In genomic region chr2:35060897-35061296, GRCm38 (mm10) we compare ENCODE assay signal across 25 mouse cellular contexts. TPM values are rescaled to one million over a fixed set of nuclear protein-coding genes. Genes with fewer than 3 reads are reported as not detected.
DNase-seq lines count a peak whose midpoint lies in the region; ATAC-seq and TF ChIP-seq lines count a peak whose summit lies in the region.
"Had no signal": no experiment of that assay in that cellular context is flagged by ENCODE, and none has a peak within 500 bp of the region (broad histone marks: within the 10 kb centered on the region; RNA-seq: fewer than 3 reads in every experiment).

No protein-coding gene starts in this region.

- no peaks in the 10 kb centered on the region for H3K9me3 ChIP-seq in kidney, postnatal 0 days (replicated peaks; ENCODE audit: low read length)
- no peaks in the 10 kb centered on the region for H3K9me3 ChIP-seq in lung, embryonic 16.5 days (ENCODE audit: control insufficient read depth, low read length)
- no peaks in the 10 kb centered on the region for H3K9me3 ChIP-seq in liver, embryonic 13.5 days (replicated peaks)
- H3K9me3 ChIP-seq in liver, postnatal 0 days (ENCODE audit: low read length): no peaks in the 10 kb centered on the region
- H3K9me3 ChIP-seq: embryonic facial prominence, embryonic 15.5 days; forebrain, embryonic 12.5 days; heart, embryonic 15.5 days had no signal

- ATAC-seq in kidney, postnatal 0 days (replicated peaks; ENCODE audit: low FRiP score, low read depth): no peak
- no peak for ATAC-seq in lung, embryonic 16.5 days (ENCODE audit: low read depth)
- no peak for ATAC-seq in liver, embryonic 13.5 days (ENCODE audit: low read depth)
- no peak for ATAC-seq in liver, postnatal 0 days
- ATAC-seq: activated CD4-positive, CD25-positive, alpha-beta regulatory T cell, adult 4 months; forebrain, embryonic 16.5 days; Patski had no signal

- DNase-seq in kidney, postnatal 0 days (ENCODE audit: low spot score): peak; percentile 48
- DNase-seq in kidney, postnatal 10 days: no peak
- DNase-seq in lung, adult 18-20 months: no peak
- no peak for DNase-seq in liver, embryonic 13.5 days
- no peak for DNase-seq in liver, postnatal 0 days
- no peak for DNase-seq in retina, embryonic 14.5 days (ENCODE audit: low spot score)
- DNase-seq in cerebellum, adult 9-10 months: no peak
- DNase-seq: adrenal gland, postnatal 25 days; cerebellum, adult 18-20 months; cerebellum, postnatal 14 days; embryo, embryonic 11 days; gastrocnemius, postnatal 14 days; heart, adult 2 months; heart, postnatal 14 days had no signal

- no peak overlapping the region for H3K27ac ChIP-seq in kidney, postnatal 0 days
- 0 out of 2 replicates have a peak overlapping the region, but pooled peaks have one; percentile 13 for H3K27ac ChIP-seq in lung, embryonic 16.5 days (ENCODE audit: low read length)
- peak overlapping the region; percentile 47 for H3K27ac ChIP-seq in liver, embryonic 13.5 days
- H3K27ac ChIP-seq in liver, postnatal 0 days (ENCODE audit: low read depth): peak overlapping the region; percentile 76
- H3K27ac ChIP-seq: embryonic facial prominence, embryonic 15.5 days; forebrain, embryonic 12.5 days; heart, adult 2 months; heart, embryonic 15.5 days; hindbrain, embryonic 14.5 days had no signal

- H3K36me3 ChIP-seq in kidney, postnatal 0 days (ENCODE audit: insufficient read depth, low read length): no peaks in the 10 kb centered on the region
- H3K36me3 ChIP-seq in lung, embryonic 16.5 days (ENCODE audit: control insufficient read depth, insufficient read depth, low read length): no peaks in the 10 kb centered on the region
- no peaks in the 10 kb centered on the region for H3K36me3 ChIP-seq in liver, embryonic 13.5 days
- no peaks in the 10 kb centered on the region for H3K36me3 ChIP-seq in liver, postnatal 0 days (replicated peaks; ENCODE audit: insufficient read depth, low read length)
- H3K36me3 ChIP-seq: embryonic facial prominence, embryonic 15.5 days; forebrain, embryonic 12.5 days; heart, embryonic 15.5 days had no signal

- no peaks in the 10 kb centered on the region for H3K27me3 ChIP-seq in kidney, postnatal 0 days (ENCODE audit: insufficient read depth, low read length)
- no peaks in the 10 kb centered on the region for H3K27me3 ChIP-seq in lung, embryonic 16.5 days (ENCODE audit: control insufficient read depth, insufficient read depth, low read depth, low read length)
- no peaks in the 10 kb centered on the region for H3K27me3 ChIP-seq in liver, embryonic 13.5 days
- no peaks in the 10 kb centered on the region for H3K27me3 ChIP-seq in liver, postnatal 0 days (ENCODE audit: insufficient read depth, low read length)
- H3K27me3 ChIP-seq: embryonic facial prominence, embryonic 15.5 days; forebrain, embryonic 12.5 days; heart, embryonic 15.5 days had no signal

- WGBS in kidney, postnatal 0 days: 19% methylated on average over 6 of the region's 6 CpGs
- 28% methylated on average over 6 of the region's 6 CpGs for WGBS in lung, embryonic 16.5 days
- 42% methylated on average over 6 of the region's 6 CpGs for WGBS in liver, embryonic 13.5 days (ENCODE audit: insufficient replicate concordance)
- 34% methylated on average over 6 of the region's 6 CpGs for WGBS in liver, postnatal 0 days (ENCODE audit: insufficient replicate concordance)

- no peak for TF ChIP-seq CTCF in kidney, postnatal 0 days (IDR thresholded peaks at IDR 0.05; ENCODE audit: low read depth)
- no peak for TF ChIP-seq CTCF in liver, postnatal 0 days (IDR thresholded peaks at IDR 0.05; ENCODE audit: low read depth)

- TF ChIP-seq EP300 in liver, postnatal 0 days (IDR thresholded peaks at IDR 0.05; ENCODE audit: low read depth): no peak

- no peaks in the 10 kb centered on the region for H3K4me1 ChIP-seq in kidney, postnatal 0 days (replicated peaks; ENCODE audit: insufficient read depth, low read length)
- peaks cover 6% of the 10 kb centered on the region for H3K4me1 ChIP-seq in lung, embryonic 16.5 days (replicated peaks; ENCODE audit: control insufficient read depth, insufficient read depth, low read length)
- H3K4me1 ChIP-seq in liver, embryonic 13.5 days (replicated peaks): 0 out of 2 replicates have a peak, but pooled peaks cover 5% of the 10 kb centered on the region
- H3K4me1 ChIP-seq in liver, postnatal 0 days (ENCODE audit: insufficient read depth): peaks cover 5% of the 10 kb centered on the region; the same call in 1 of the 2 replicates
- H3K4me1 ChIP-seq: embryonic facial prominence, embryonic 15.5 days; forebrain, embryonic 12.5 days; heart, embryonic 15.5 days had no signal

- no peak overlapping the region for H3K4me2 ChIP-seq in kidney, postnatal 0 days (ENCODE audit: low read length)
- peak overlapping the region; percentile 21; the same call in 1 of the 2 replicates for H3K4me2 ChIP-seq in lung, embryonic 16.5 days (ENCODE audit: low read depth, low read length)
- H3K4me2 ChIP-seq in liver, embryonic 13.5 days: peak overlapping the region; percentile 17
- peak overlapping the region; percentile 58 for H3K4me2 ChIP-seq in liver, postnatal 0 days (ENCODE audit: low read depth, low read length)
- H3K4me2 ChIP-seq: embryonic facial prominence, embryonic 15.5 days; forebrain, embryonic 12.5 days; heart, embryonic 11.5 days; heart, embryonic 15.5 days; hindbrain, embryonic 14.5 days had no signal

- no peak overlapping the region for H3K4me3 ChIP-seq in kidney, postnatal 0 days (replicated peaks; ENCODE audit: low read depth, low read length)
- peak overlapping the region; percentile 19; the same call in 1 of the 2 replicates for H3K4me3 ChIP-seq in lung, embryonic 16.5 days (ENCODE audit: low read length)
- H3K4me3 ChIP-seq in liver, embryonic 13.5 days (replicated peaks): peak overlapping the region; percentile 28
- peak overlapping the region; percentile 34 for H3K4me3 ChIP-seq in liver, postnatal 0 days (ENCODE audit: low read depth, low read length)
- H3K4me3 ChIP-seq: embryonic facial prominence, embryonic 15.5 days; forebrain, embryonic 12.5 days; heart, adult 2 months; heart, embryonic 15.5 days had no signal

- H3K9ac ChIP-seq in kidney, postnatal 0 days (ENCODE audit: low read depth, low read length): no peak overlapping the region
- H3K9ac ChIP-seq in lung, embryonic 16.5 days (ENCODE audit: low read length): peak overlapping the region; percentile 24; the same call in 1 of the 2 replicates
- peak overlapping the region; percentile 29; the same call in 1 of the 2 replicates for H3K9ac ChIP-seq in liver, embryonic 13.5 days
- H3K9ac ChIP-seq in liver, postnatal 0 days (replicated peaks): peak overlapping the region; percentile 3
- H3K9ac ChIP-seq: embryonic facial prominence, embryonic 15.5 days; forebrain, embryonic 12.5 days; heart, embryonic 15.5 days; hindbrain, embryonic 14.5 days had no signal

RNA-seq across cellular contexts. Expression of gene Hc, which starts 0.3 kb away (rescaled TPM):
- 0.16 and 0.19 TPM in 2 replicates for polyA plus RNA-seq in kidney, postnatal 0 days (2015; fragmentation: Nextera tagmentation; extraction: Ambion mirVana)
- 2.4 and 4.2 TPM in 2 replicates for polyA plus RNA-seq in lung, embryonic 16.5 days (2015; fragmentation: Nextera tagmentation; extraction: Ambion mirVana)
- 17.8 and 26.3 TPM in 2 replicates for polyA plus RNA-seq in liver, embryonic 13.5 days (2015; fragmentation: Nextera tagmentation; extraction: Ambion mirVana)
- 81.0 and 82.7 TPM in 2 replicates for polyA plus RNA-seq in liver, postnatal 0 days (2015; fragmentation: Nextera tagmentation; extraction: Ambion mirVana)
- polyA plus RNA-seq: embryonic facial prominence, embryonic 15.5 days; gonadal fat pad, adult 2 months; Patski had no signal

RNA-seq across cellular contexts. Expression of gene AI182371, which starts 40.4 kb away (rescaled TPM):
- 0.15 and 0.30 TPM in 2 replicates for polyA plus RNA-seq in kidney, postnatal 0 days (2015; fragmentation: Nextera tagmentation; extraction: Ambion mirVana)
- polyA plus RNA-seq in lung, embryonic 16.5 days (2015; fragmentation: Nextera tagmentation; extraction: Ambion mirVana): 0.65 and 1.2 TPM in 2 replicates
- polyA plus RNA-seq in liver, embryonic 13.5 days (2015; fragmentation: Nextera tagmentation; extraction: Ambion mirVana): 9.9 and 13.4 TPM in 2 replicates
- 90.6 and 102 TPM in 2 replicates for polyA plus RNA-seq in liver, postnatal 0 days (2015; fragmentation: Nextera tagmentation; extraction: Ambion mirVana)
- polyA plus RNA-seq: C2C12 had no signal

RNA-seq across cellular contexts. Expression of gene Cntrl, which starts 48.4 kb away (rescaled TPM):
- polyA plus RNA-seq in kidney, postnatal 0 days (2015; fragmentation: Nextera tagmentation; extraction: Ambion mirVana): 16.3 and 16.5 TPM in 2 replicates
- polyA plus RNA-seq in lung, embryonic 16.5 days (2015; fragmentation: Nextera tagmentation; extraction: Ambion mirVana): 23.7 and 26.2 TPM in 2 replicates
- 9.8 and 10.0 TPM in 2 replicates for polyA plus RNA-seq in liver, embryonic 13.5 days (2015; fragmentation: Nextera tagmentation; extraction: Ambion mirVana)
- polyA plus RNA-seq in liver, postnatal 0 days (2015; fragmentation: Nextera tagmentation; extraction: Ambion mirVana): 10.5 and 10.8 TPM in 2 replicates
